Mouse (Mus musculus) stomach, embryonic 16.5 days (tissue): Measurements from ENCODE around the gene Patl1. TPM values are rescaled to one million over a fixed set of nuclear protein-coding genes. Genes with fewer than 3 reads are reported as not detected.

Source experiments
- ATAC-seq: fragments of 200-750 bp; cut with Nextera tagmentation; 2 replicates; pipeline ENCODE4 v1.8.0; 2017; ENCODE audit warnings: moderate number of reproducible peaks, moderate TSS enrichment; ENCODE audit not compliant: insufficient read depth, low FRiP score
- H3K27ac ChIP-seq: fragments of 300-500 bp; sonication (generic); 2 replicates; pipeline ENCODE4 v1.5.1; 2014; ENCODE audit warnings: low read length
- H3K27me3 ChIP-seq: fragments of 300-500 bp; sonication (generic); 2 replicates; pipeline ENCODE4 v1.6.1; 2014; ENCODE audit warnings: low read length, control low read depth, mixed read lengths; ENCODE audit not compliant: control insufficient read depth, insufficient read depth
- H3K36me3 ChIP-seq: fragments of 300-500 bp; sonication (generic); 2 replicates; pipeline ENCODE4 v1.6.1; 2014; ENCODE audit warnings: low read length; ENCODE audit not compliant: control insufficient read depth, insufficient read depth
- H3K4me1 ChIP-seq: fragments of 300-500 bp; sonication (generic); 2 replicates; pipeline ENCODE4 v1.6.1; 2014; ENCODE audit warnings: low read length, control low read depth, mixed read lengths; ENCODE audit not compliant: control insufficient read depth, insufficient read depth
- H3K4me2 ChIP-seq: fragments of 300-500 bp; sonication (generic); 2 replicates; pipeline ENCODE4 v1.6.1; 2014; ENCODE audit warnings: low read depth, low read length, mixed read lengths
- H3K4me3 ChIP-seq: fragments of 300-500 bp; sonication (generic); replicated peaks from 2 replicates; pipeline ENCODE4 v1.5.1; 2014; ENCODE audit warnings: mild to moderate bottlenecking, low read length
- H3K9ac ChIP-seq: fragments of 300-500 bp; sonication (generic); 2 replicates; pipeline ENCODE4 v1.6.1; 2014; ENCODE audit warnings: low read length
- H3K9me3 ChIP-seq: fragments of 300-500 bp; sonication (generic); replicated peaks from 2 replicates; pipeline ENCODE4 v1.6.1; 2016; ENCODE audit warnings: low read length, control low read depth; ENCODE audit not compliant: control insufficient read depth
- WGBS: fragments of 180-500 bp; shearing (Covaris S2); extraction: QIAGEN DNeasy Blood & Tissue Kit; methylation state at CpG from one replicate; pipeline ENCODE4 v1.1.7; 2014; 5-methylcytosine and 5-hydroxymethylcytosine counted together
- polyA plus RNA-seq: library from polyadenylated mRNA; unstranded; fragments of >200 nt; fragmentation: Nextera tagmentation; extraction: Ambion mirVana; gene quantifications from 2 replicates; pipeline ENCODE4 v1.2.1, GENCODE M21; 2015

Gene Patl1
- polyA plus RNA-seq, 1 experiment from 2014 or later: 16.9 TPM

- H3K4me3 ChIP-seq: no peak overlapping the region
- H3K27me3 ChIP-seq: no peaks in the 10 kb centered on the region
- H3K36me3 ChIP-seq: no peaks in the 10 kb centered on the region
- no peak overlapping the region for H3K27ac ChIP-seq
- no peaks in the 10 kb centered on the region for H3K9me3 ChIP-seq
- no peak overlapping the region for H3K4me2 ChIP-seq
- WGBS: 89% methylated on average over 5 of the region's 5 CpGs
- H3K4me1 ChIP-seq: no peaks in the 10 kb centered on the region
- no peak for ATAC-seq
- H3K9ac ChIP-seq: no peak overlapping the region
Observed at GRCm38 (mm10) chr19:11957396-11957795, 45.2 kb downstream of the Patl1 start.

GRCm38 (mm10) chr19:11957846-11958245 lies 45.6 kb downstream of the Patl1 start:
- Histone ChIP-seq H3K36me3 (no peaks in the 10 kb centered on the region), H3K27ac (no peak overlapping the region), H3K27me3 (no peaks in the 10 kb centered on the region), H3K4me3 (no peak overlapping the region), H3K9me3 (no peaks in the 10 kb centered on the region), H3K4me1 (no peaks in the 10 kb centered on the region), H3K4me2 (no peak overlapping the region), H3K9ac (no peak overlapping the region; the same call in 1 of the 2 replicates)
- no peak for ATAC-seq
- 72% methylated on average over 8 of the region's 8 CpGs for WGBS

GRCm38 (mm10) chr19:11964266-11964665 lies 52.1 kb downstream of the Patl1 start:
- Histone ChIP-seq H3K36me3 (no peaks in the 10 kb centered on the region), H3K9ac (no peak overlapping the region), H3K4me1 (peaks cover 16% of the 10 kb centered on the region), H3K9me3 (no peaks in the 10 kb centered on the region), H3K4me3 (peak overlapping the region; percentile 57; the same call in 1 of the 2 replicates), H3K27me3 (no peaks in the 10 kb centered on the region), H3K4me2 (peak overlapping the region; percentile 72; the same call in 1 of the 2 replicates), H3K27ac (no peak overlapping the region)
- ATAC-seq: no peak
- WGBS: 97% methylated on average over 1 of the region's 1 CpGs

- H3K36me3 ChIP-seq: no peaks in the 10 kb centered on the region
- peak within 1 kb of the TSS; percentile 96 for H3K9ac ChIP-seq
- H3K4me2 ChIP-seq: peak within 1 kb of the TSS; percentile 84
- no peaks in the 10 kb centered on the region for H3K9me3 ChIP-seq
- peaks cover 21% of the 10 kb centered on the region for H3K4me1 ChIP-seq
- H3K4me3 ChIP-seq: peak within 1 kb of the TSS; percentile 90
- ATAC-seq: peak; percentile 97
- under 1% methylated on average over 59 of the region's 59 CpGs for WGBS
- H3K27me3 ChIP-seq: no peaks in the 10 kb centered on the region
- peak within 1 kb of the TSS; percentile 88 for H3K27ac ChIP-seq
Observed at GRCm38 (mm10) chr19:11965023-11965942, 53.1 kb downstream of the Patl1 start, which contains the start of gene Osbp. TSS of gene Osbp (plus strand) at chr19:11965941.

GRCm38 (mm10) chr19:11966201-11966636 lies 54.0 kb downstream of the Patl1 start:
- H3K9ac ChIP-seq: peak overlapping the region; percentile 96
- peak overlapping the region; percentile 84 for H3K4me2 ChIP-seq
- no peaks in the 10 kb centered on the region for H3K27me3 ChIP-seq
- peaks cover 21% of the 10 kb centered on the region for H3K4me1 ChIP-seq
- no peaks in the 10 kb centered on the region for H3K36me3 ChIP-seq
- peak overlapping the region; percentile 88 for H3K27ac ChIP-seq
- peak overlapping the region; percentile 90 for H3K4me3 ChIP-seq
- H3K9me3 ChIP-seq: no peaks in the 10 kb centered on the region
- WGBS: under 1% methylated on average over 18 of the region's 18 CpGs
- ATAC-seq: no peak

GRCm38 (mm10) chr19:11969155-11970050 lies 57.2 kb downstream of the Patl1 start:
- Histone ChIP-seq H3K36me3 (peaks cover 18% of the 10 kb centered on the region), H3K27ac (peak overlapping the region; percentile 44; the same call in 1 of the 2 replicates)
- WGBS: 63% methylated on average over 9 of the region's 9 CpGs

GRCm38 (mm10) chr19:11973511-11974222 lies 61.5 kb downstream of the Patl1 start:
- Histone ChIP-seq H3K9ac (no peak overlapping the region), H3K36me3 (peaks cover 36% of the 10 kb centered on the region), H3K4me2 (no peak overlapping the region), H3K27ac (peak overlapping the region; percentile 48), H3K4me3 (no peak overlapping the region), H3K4me1 (peaks cover 10% of the 10 kb centered on the region), H3K9me3 (no peaks in the 10 kb centered on the region), H3K27me3 (no peaks in the 10 kb centered on the region)
- 85% methylated on average over 13 of the region's 13 CpGs for WGBS
- no peak; the same call in 1 of the 2 replicates for ATAC-seq

More at GRCm38 (mm10) chr19:11969155-11970050, 57.2 kb downstream of the Patl1 start:
- Histone ChIP-seq H3K27me3 (no peaks in the 10 kb centered on the region), H3K4me3 (no peak overlapping the region), H3K9me3 (no peaks in the 10 kb centered on the region), H3K9ac (no peak overlapping the region), H3K4me1 (peaks cover 21% of the 10 kb centered on the region), H3K4me2 (0 out of 2 replicates have a peak overlapping the region, but pooled peaks have one; percentile 23)
- no peak for ATAC-seq

GRCm38 (mm10) chr19:11974223-11974540 lies 62.0 kb downstream of the Patl1 start:
- Histone ChIP-seq H3K4me2 (no peak overlapping the region), H3K27me3 (no peaks in the 10 kb centered on the region), H3K4me1 (peaks cover 6% of the 10 kb centered on the region), H3K4me3 (no peak overlapping the region), H3K27ac (peak overlapping the region; percentile 63), H3K9me3 (no peaks in the 10 kb centered on the region), H3K36me3 (peaks cover 39% of the 10 kb centered on the region), H3K9ac (no peak overlapping the region)
- ATAC-seq: 0 out of 2 replicates have a peak, but pooled peaks have one; percentile 56
- WGBS: 68% methylated on average over 2 of the region's 2 CpGs
